Mouse (Mus musculus) lung, postnatal 0 days (tissue): ENCODE results near the gene Elf4.

Source experiments
- CTCF ChIP-seq: IDR thresholded peaks from 2 replicates; pipeline ENCODE4 v1.5.1; 2016; ENCODE audit warnings: antibody characterized with exemption, mild to moderate bottlenecking
- EP300 ChIP-seq: IDR thresholded peaks from 2 replicates; pipeline ENCODE4 v1.6.1; 2016; ENCODE audit warnings: antibody characterized with exemption, mild to moderate bottlenecking, control low read depth

- TF ChIP-seq EP300: no peak
- no peak for TF ChIP-seq CTCF
Observed at GRCm38 (mm10) chrX:48452931-48453673, 9.8 kb downstream of the Elf4 start.
